Mouse (Mus musculus) fibroblast of lung, adult 2 months (primary cell): ENCODE data around the gene Cdh20.

ENCODE experiments used
- DNase-seq: peaks from one replicate; pipeline ENCODE4 v3.0.0-alpha.2; 2011; ENCODE audit warnings: low read depth

The Cdh20 gene

GRCm38 (mm10) chr1:104768371-104769249 lies at the start of gene Cdh20:
Gene Cdh20, plus strand, starts transcription at chr1:104768529.
- no peak for DNase-seq

GRCm38 (mm10) chr1:104746816-104747215 lies 21.5 kb upstream of the Cdh20 start:
- no peak for DNase-seq

GRCm38 (mm10) chr1:104747438-104747837 lies 20.9 kb upstream of the Cdh20 start:
- no peak for DNase-seq

- no peak for DNase-seq
Observed at GRCm38 (mm10) chr1:104754483-104754882, 13.8 kb upstream of the Cdh20 start.

GRCm38 (mm10) chr1:104755896-104756295 lies 12.4 kb upstream of the Cdh20 start:
- DNase-seq = no peak

- DNase-seq = no peak
Observed at GRCm38 (mm10) chr1:104769250-104769607, 900 bp downstream of the Cdh20 start.

GRCm38 (mm10) chr1:104771937-104772336 lies 3.6 kb downstream of the Cdh20 start:
- no peak for DNase-seq

GRCm38 (mm10) chr1:104773207-104773606 lies 4.9 kb downstream of the Cdh20 start:
- no peak for DNase-seq

- no peak for DNase-seq
Observed at GRCm38 (mm10) chr1:104793488-104793887, 25.2 kb downstream of the Cdh20 start.

GRCm38 (mm10) chr1:104796146-104796545 lies 27.8 kb downstream of the Cdh20 start:
- DNase-seq = no peak

GRCm38 (mm10) chr1:104797139-104797538 lies 28.8 kb downstream of the Cdh20 start:
- no peak for DNase-seq

GRCm38 (mm10) chr1:104804746-104805145 lies 36.4 kb downstream of the Cdh20 start:
- DNase-seq = no peak

GRCm38 (mm10) chr1:104807214-104807613 lies 38.9 kb downstream of the Cdh20 start:
- DNase-seq = no peak

GRCm38 (mm10) chr1:104817510-104817909 lies 49.2 kb downstream of the Cdh20 start:
- DNase-seq = no peak

- DNase-seq = no peak
Observed at GRCm38 (mm10) chr1:104828106-104828505, 59.8 kb downstream of the Cdh20 start.

GRCm38 (mm10) chr1:104838206-104838915 lies 70.0 kb downstream of the Cdh20 start:
- no peak for DNase-seq

GRCm38 (mm10) chr1:104839051-104839450 lies 70.7 kb downstream of the Cdh20 start:
- no peak for DNase-seq

GRCm38 (mm10) chr1:104848256-104848919 lies 80.1 kb downstream of the Cdh20 start:
- DNase-seq = no peak

- DNase-seq = no peak
Observed at GRCm38 (mm10) chr1:104848920-104849272, 80.6 kb downstream of the Cdh20 start.

GRCm38 (mm10) chr1:104877384-104877783 lies 109.1 kb downstream of the Cdh20 start:
- DNase-seq = no peak

GRCm38 (mm10) chr1:104901815-104902214 lies 133.5 kb downstream of the Cdh20 start:
- no peak for DNase-seq

GRCm38 (mm10) chr1:104903409-104903808 lies 135.1 kb downstream of the Cdh20 start:
- DNase-seq = no peak

- DNase-seq = no peak
Observed at GRCm38 (mm10) chr1:104912407-104912806, 144.1 kb downstream of the Cdh20 start.
